ENCODE assay signal across 20 mouse cellular contexts in the genomic region with DNA sequence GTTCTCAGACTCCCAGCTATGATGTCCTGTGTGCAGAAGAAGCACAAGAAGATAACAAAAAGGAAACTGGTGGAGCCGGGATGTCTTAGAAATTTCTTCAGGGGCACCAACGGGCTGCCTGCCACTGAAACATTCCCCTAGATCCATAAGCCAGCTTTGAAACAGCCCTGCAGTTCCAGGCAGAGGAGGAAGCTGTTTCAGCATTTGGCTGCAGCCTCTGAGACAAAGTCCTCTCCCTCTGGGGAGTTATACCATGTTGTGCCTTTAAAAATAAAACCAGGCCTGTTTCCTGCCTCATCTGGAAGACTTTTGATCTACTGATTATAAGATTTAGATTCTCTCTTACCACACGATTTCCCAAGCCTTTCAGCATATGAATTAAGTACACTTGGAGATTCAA. TPM values are rescaled to one million over a fixed set of nuclear protein-coding genes. Genes with fewer than 3 reads are reported as not detected.
DNase-seq lines count a peak whose midpoint lies in the region; ATAC-seq and TF ChIP-seq lines count a peak whose summit lies in the region.
"Had no signal": no experiment of that assay in that cellular context is flagged by ENCODE, and none has a peak within 500 bp of the region (broad histone marks: within the 10 kb centered on the region; RNA-seq: fewer than 3 reads in every experiment).

No protein-coding gene starts in this region.

- H3K9me3 ChIP-seq in heart, embryonic 10.5 days = no peaks in the 10 kb centered on the region
- no peaks in the 10 kb centered on the region for H3K9me3 ChIP-seq in kidney, embryonic 16.5 days (ENCODE audit: low read length)
- H3K9me3 ChIP-seq in limb, embryonic 13.5 days = no peaks in the 10 kb centered on the region
- H3K9me3 ChIP-seq: forebrain, embryonic 13.5 days; heart, embryonic 15.5 days; midbrain, embryonic 13.5 days; neural tube, embryonic 13.5 days had no signal

- H3K9ac ChIP-seq in heart, adult 2 months (ENCODE audit: low read depth, low read length) = no peak overlapping the region
- H3K9ac ChIP-seq in kidney, embryonic 16.5 days (replicated peaks; ENCODE audit: low read length) = no peak overlapping the region
- no peak overlapping the region for H3K9ac ChIP-seq in limb, embryonic 13.5 days
- H3K9ac ChIP-seq: forebrain, embryonic 13.5 days; heart, embryonic 15.5 days; liver, postnatal 0 days; midbrain, embryonic 13.5 days; neural tube, embryonic 13.5 days had no signal

- peak overlapping the region; percentile 18; the same call in 1 of the 2 replicates for H3K27ac ChIP-seq in heart, adult 2 months
- H3K27ac ChIP-seq in heart, embryonic 10.5 days = no peak overlapping the region
- no peak overlapping the region for H3K27ac ChIP-seq in kidney, embryonic 16.5 days (ENCODE audit: low read length)
- H3K27ac ChIP-seq in brown adipose tissue, adult 24 weeks (replicated peaks; ENCODE audit: low read depth, low read length) = 0 out of 2 replicates have a peak overlapping the region, but pooled peaks have one; percentile 13
- H3K27ac ChIP-seq in limb, embryonic 13.5 days = peak overlapping the region; percentile 67; the same call in 1 of the 2 replicates
- H3K27ac ChIP-seq: forebrain, embryonic 13.5 days; heart, embryonic 15.5 days; midbrain, embryonic 13.5 days; neural tube, embryonic 13.5 days had no signal

- H3K4me2 ChIP-seq in kidney, embryonic 16.5 days (replicated peaks; ENCODE audit: low read depth, low read length) = no peak overlapping the region
- no peak overlapping the region for H3K4me2 ChIP-seq in limb, embryonic 13.5 days (replicated peaks)
- H3K4me2 ChIP-seq: forebrain, embryonic 13.5 days; heart, embryonic 15.5 days; midbrain, embryonic 13.5 days; neural tube, embryonic 13.5 days had no signal

- peaks cover 32% of the 10 kb centered on the region for H3K4me1 ChIP-seq in heart, adult 2 months (ENCODE audit: control insufficient read depth, insufficient read depth, low read length)
- peaks cover 49% of the 10 kb centered on the region for H3K4me1 ChIP-seq in heart, embryonic 10.5 days
- peaks cover 45% of the 10 kb centered on the region for H3K4me1 ChIP-seq in kidney, embryonic 16.5 days (ENCODE audit: insufficient read depth, low read length)
- peaks cover 46% of the 10 kb centered on the region for H3K4me1 ChIP-seq in brown adipose tissue, adult 24 weeks (ENCODE audit: control insufficient read depth, insufficient read depth, insufficient read length, low read length)
- H3K4me1 ChIP-seq in limb, embryonic 13.5 days = peaks cover 72% of the 10 kb centered on the region

- intact Hi-C loops in heart, adult 2 months (cut with DNase I) = loop anchor here (5.0 kb wide), 1 partner anchor 53 kb away; no protein-coding TSS in a partner anchor

- TF ChIP-seq CTCF in heart, adult 2 months (IDR thresholded peaks at IDR 0.05) = no peak

- WGBS in heart, adult 2 months = 34% methylated on average over 3 of the region's 3 CpGs
- 49% methylated on average over 3 of the region's 3 CpGs for WGBS in heart, embryonic 10.5 days
- WGBS in kidney, embryonic 16.5 days = 53% methylated on average over 3 of the region's 3 CpGs
- 43% methylated on average over 3 of the region's 3 CpGs for WGBS in limb, embryonic 13.5 days

- DNase-seq in heart, adult 2 months = no peak
- DNase-seq in heart, embryonic 10.5 days (ENCODE audit: low spot score) = no peak
- DNase-seq in kidney, postnatal 25 days = peak; percentile 29 to 58
- no peak for DNase-seq in gastrocnemius, adult 8-10 months (ENCODE audit: low spot score in 2 of 2)
- DNase-seq: B cell, adult 2 months; cerebellum, adult 8-10 months; heart, postnatal 4 days; liver, postnatal 0 days; lung, postnatal 10 days; thymus, postnatal 4 days had no signal

- no peak for ATAC-seq in kidney, embryonic 16.5 days (ENCODE audit: low FRiP score, low TSS enrichment)
- ATAC-seq in limb, embryonic 13.5 days (ENCODE audit: low FRiP score, low read depth) = no peak
- ATAC-seq: forebrain, embryonic 13.5 days; hindbrain, embryonic 16.5 days; intestine, postnatal 0 days; liver, postnatal 0 days; midbrain, embryonic 13.5 days had no signal

- TF ChIP-seq EP300 in heart, adult 2 months (IDR thresholded peaks at IDR 0.05; ENCODE audit: insufficient read depth, low read depth, low read length) = no peak

- no peaks in the 10 kb centered on the region for H3K27me3 ChIP-seq in heart, adult 2 months (ENCODE audit: control insufficient read depth, insufficient read depth, low read length)
- H3K27me3 ChIP-seq in heart, embryonic 10.5 days (ENCODE audit: insufficient read depth, poor library complexity, severe bottlenecking) = peaks cover 5% of the 10 kb centered on the region; the same call in 1 of the 2 replicates
- no peaks in the 10 kb centered on the region for H3K27me3 ChIP-seq in kidney, embryonic 16.5 days (ENCODE audit: insufficient read depth, low read length)
- H3K27me3 ChIP-seq in limb, embryonic 13.5 days = no peaks in the 10 kb centered on the region
- H3K27me3 ChIP-seq: forebrain, embryonic 13.5 days; heart, embryonic 15.5 days; midbrain, embryonic 13.5 days; neural tube, embryonic 13.5 days had no signal

- H3K79me2 ChIP-seq in heart, adult 2 months (replicated peaks; ENCODE audit: control insufficient read depth, insufficient read depth, low read length) = 0 out of 2 replicates have a peak, but pooled peaks cover 2% of the 10 kb centered on the region

- TF ChIP-seq POLR2A in heart, adult 2 months (IDR thresholded peaks at IDR 0.05; ENCODE audit: insufficient read depth, low read depth, low read length) = no peak

- peaks cover 3% of the 10 kb centered on the region for H3K36me3 ChIP-seq in heart, adult 2 months (ENCODE audit: control insufficient read depth, insufficient read depth, low read length)
- no peaks in the 10 kb centered on the region for H3K36me3 ChIP-seq in heart, embryonic 10.5 days
- H3K36me3 ChIP-seq in kidney, embryonic 16.5 days (ENCODE audit: insufficient read depth, low read length) = no peaks in the 10 kb centered on the region
- 0 out of 2 replicates have a peak, but pooled peaks cover 2% of the 10 kb centered on the region for H3K36me3 ChIP-seq in limb, embryonic 13.5 days
- H3K36me3 ChIP-seq: heart, embryonic 15.5 days; midbrain, embryonic 13.5 days; neural tube, embryonic 13.5 days had no signal

- H3K4me3 ChIP-seq in heart, adult 2 months = no peak overlapping the region
- no peak overlapping the region for H3K4me3 ChIP-seq in heart, embryonic 10.5 days
- H3K4me3 ChIP-seq in kidney, embryonic 16.5 days (ENCODE audit: low read length) = no peak overlapping the region
- H3K4me3 ChIP-seq in brown adipose tissue, adult 24 weeks (ENCODE audit: insufficient read depth, low read depth, low read length) = no peak overlapping the region
- H3K4me3 ChIP-seq in limb, embryonic 13.5 days = no peak overlapping the region
- H3K4me3 ChIP-seq: erythroblast, embryonic 14.5 days; forebrain, embryonic 13.5 days; heart, embryonic 15.5 days; midbrain, embryonic 13.5 days; neural tube, embryonic 13.5 days had no signal

RNA-seq across cellular contexts. Expression of a gene that starts 55.3 kb away (rescaled TPM):
- 10 to 100 TPM; 30.4 to 32.7 TPM for total RNA-seq in heart, adult 2 months (2021)
- polyA plus RNA-seq in heart, adult 2 months (2012; rRNA removed) = 23.3 and 35.5 TPM in 2 replicates
- 9.7 and 11.8 TPM in 2 replicates for polyA plus RNA-seq in heart, embryonic 10.5 days (2016; fragmentation: Nextera tagmentation; extraction: Ambion mirVana)
- polyA plus RNA-seq in kidney, embryonic 16.5 days (2015; fragmentation: Nextera tagmentation; extraction: Ambion mirVana) = 6.3 and 7.4 TPM in 2 replicates
- 23.3 and 47.0 TPM in 2 replicates for polyA plus RNA-seq in brown adipose tissue, adult 24 weeks (2012; ENCODE audit: insufficient read depth, insufficient read length, missing spikeins)
- polyA plus RNA-seq in limb, embryonic 13.5 days (2015; fragmentation: Nextera tagmentation; extraction: Ambion mirVana) = 19.0 and 23.5 TPM in 2 replicates
- 10 to 100 TPM; 43.8 to 49.3 (median 48.3) TPM for total RNA-seq in gastrocnemius, adult 8-10 months (2022)

Comparison
In these comparisons a context has a peak if more than half of its experiments do, and no peak if none do; other contexts are left out.
1. H3K27ac ChIP-seq: peak in heart, adult 2 months (single experiment), brown adipose tissue, adult 24 weeks (single experiment) and limb, embryonic 13.5 days (single experiment); none in heart, embryonic 10.5 days (single experiment) and kidney, embryonic 16.5 days (single experiment).
2. DNase-seq: peak in kidney, postnatal 25 days (2 of 2); none in heart, adult 2 months (0 of 2), heart, embryonic 10.5 days (single experiment) and gastrocnemius, adult 8-10 months (0 of 2).